Mouse (Mus musculus) heart, postnatal 0 days (tissue): Measurements from ENCODE around the gene Rgma.

ENCODE experiments used
- CTCF ChIP-seq: IDR thresholded peaks from 2 replicates; pipeline ENCODE4 v1.5.1; 2016; ENCODE audit warnings: antibody characterized with exemption, control low read depth, low read depth
- EP300 ChIP-seq: IDR thresholded peaks from 2 replicates; pipeline ENCODE4 v1.6.1; 2016; ENCODE audit warnings: antibody characterized with exemption, low read depth

GRCm38 (mm10) chr7:73441802-73442201 is 66.5 kb downstream of the Rgma start:
- TF ChIP-seq CTCF = no peak
- no peak for TF ChIP-seq EP300
